Mouse (Mus musculus) brain, adult 2 months (tissue): ENCODE measurements at regions not wholly inside any gene's neighbourhood (a gene's known extent, or its start where the extent isn't known, plus 50 kb on each side); places are given as distances from the start of the nearest gene placed in this dataset.

Experiments
- DNase-seq: peaks from one replicate; pipeline ENCODE4 v3.0.0; 2011; ENCODE audit warnings: low read depth, low spot score

- peak; percentile 60 for DNase-seq
These were observed 190.0 kb upstream of the Tbx3 start for GRCm38 (mm10) chr5:119480191-119481190.

- no peak for DNase-seq
These were observed 186.8 kb upstream of the Tbx3 start for GRCm38 (mm10) chr5:119483706-119484105.

DNA sequence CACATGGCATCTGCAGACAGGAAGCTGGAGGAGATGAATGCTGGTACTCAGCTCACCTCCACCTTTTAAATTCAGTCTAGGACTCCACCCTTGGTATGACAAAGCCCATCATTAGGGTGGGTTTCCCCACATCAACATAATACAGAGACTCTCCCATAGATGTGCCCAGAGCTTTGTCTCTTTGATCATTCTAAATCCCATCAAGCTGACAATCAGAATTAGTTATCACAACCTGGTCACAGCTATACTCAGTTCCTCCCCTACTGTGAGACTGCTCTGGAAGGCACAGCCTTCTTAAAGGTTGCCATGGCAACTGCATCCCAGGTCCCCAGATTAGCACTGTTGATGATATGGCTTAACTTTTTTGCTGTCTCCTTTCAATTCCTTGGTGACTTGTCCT is 184.3 kb upstream of the Tbx3 start:
- peak; percentile 21 for DNase-seq

DNA sequence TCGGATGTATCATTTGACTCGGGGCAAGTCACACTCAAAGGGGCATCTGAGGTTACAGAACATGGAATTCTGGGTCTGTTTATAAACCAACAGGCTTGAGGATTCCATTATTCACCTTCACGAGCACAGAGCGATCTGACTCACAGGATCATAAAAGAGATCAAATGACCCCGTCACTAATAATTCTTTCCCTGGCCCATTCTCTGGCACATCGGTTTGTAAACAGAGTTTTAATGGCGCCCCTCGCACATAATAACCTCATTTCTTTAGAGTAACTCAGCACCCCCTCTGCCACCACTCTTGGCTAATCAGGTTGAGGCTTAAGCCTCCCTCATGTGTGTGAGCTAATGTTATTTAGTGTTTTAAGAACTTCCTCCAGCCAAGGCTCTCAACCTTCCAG is 183.3 kb upstream of the Tbx3 start:
- no peak for DNase-seq

DNA sequence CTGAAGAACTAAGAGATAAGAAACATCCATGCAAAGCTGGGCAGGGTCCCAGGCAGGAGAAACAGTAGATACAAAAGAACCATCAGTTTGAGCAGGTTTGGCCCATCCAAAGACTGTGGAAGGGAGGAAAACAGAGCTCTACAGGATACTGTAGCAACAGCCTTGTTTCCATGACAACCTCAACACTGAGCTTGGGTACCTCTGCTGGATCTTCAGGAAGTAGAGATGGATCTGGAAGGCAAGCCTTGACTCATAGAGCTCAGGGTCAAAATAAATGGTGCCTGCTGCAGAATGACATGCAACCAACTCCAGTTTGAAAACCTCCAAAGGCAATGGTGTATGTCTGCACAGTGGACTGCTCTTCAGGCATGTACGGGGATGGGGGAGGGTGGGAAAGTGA is 173.0 kb upstream of the Tbx3 start:
- DNase-seq, result peak; percentile 59

- DNase-seq, result no peak
These were observed 172.0 kb upstream of the Tbx3 start for GRCm38 (mm10) chr5:119498431-119498830.

DNA sequence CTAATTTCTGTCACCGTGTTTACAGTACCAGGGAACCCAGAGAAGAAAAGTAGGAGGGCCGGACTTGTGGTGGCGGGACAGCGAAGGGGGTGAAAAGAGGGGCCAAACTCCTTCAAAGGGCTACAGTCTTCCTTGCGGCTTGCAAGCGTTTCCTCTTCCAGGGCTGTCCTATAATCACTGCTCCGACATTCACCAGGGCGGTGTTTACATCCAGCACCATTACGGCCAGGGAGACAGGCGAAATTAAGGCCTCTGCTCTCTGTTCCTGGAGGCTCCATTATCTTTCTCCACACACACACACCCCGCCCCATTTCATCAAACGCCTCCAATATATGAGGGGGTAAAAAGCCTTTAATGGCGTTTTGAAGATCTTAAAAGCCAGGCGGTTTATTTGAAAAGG is 162.8 kb upstream of the Tbx3 start:
- DNase-seq, result no peak

DNA sequence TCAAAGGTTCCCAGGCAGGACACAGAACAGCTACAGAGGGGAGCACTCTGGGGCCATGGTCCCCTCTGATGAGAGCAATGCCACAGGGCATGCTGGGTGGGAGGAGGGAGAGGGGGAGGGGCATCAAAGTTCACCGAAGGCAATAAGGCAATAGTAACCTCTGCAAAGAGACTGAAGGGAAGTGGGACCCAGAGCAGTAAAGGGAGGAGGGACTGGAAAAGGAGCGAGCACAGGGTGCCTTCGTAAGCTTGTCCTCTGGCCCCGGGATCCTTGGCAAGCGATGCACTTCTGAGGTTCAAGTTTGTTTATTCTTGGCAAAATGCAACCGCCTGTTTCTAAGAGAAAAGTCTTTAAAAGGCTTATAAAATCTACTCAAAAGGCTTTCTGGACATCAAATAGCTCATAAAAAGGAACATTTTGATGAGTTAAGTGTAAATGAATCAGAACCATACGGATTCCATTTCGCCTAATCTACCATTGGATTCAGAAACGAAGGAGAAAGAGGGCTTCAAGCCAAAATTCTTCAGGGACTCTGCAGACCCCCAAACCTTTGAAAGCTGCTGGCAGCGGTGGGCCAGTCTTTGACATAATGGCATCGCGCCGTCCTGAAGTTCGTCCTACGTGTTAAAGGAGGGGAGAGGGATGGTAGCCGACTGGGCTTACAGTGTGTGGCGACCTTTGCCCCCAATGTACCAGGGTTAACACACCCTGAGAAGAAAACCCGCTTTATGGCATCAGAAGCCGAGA is 151.8 kb upstream of the Tbx3 start:
- no peak for DNase-seq

- DNase-seq, result no peak
These were observed 146.3 kb upstream of the Tbx3 start for GRCm38 (mm10) chr5:119524171-119524570.

- no peak for DNase-seq
These were observed 144.5 kb upstream of the Tbx3 start for GRCm38 (mm10) chr5:119525960-119526359.

DNA sequence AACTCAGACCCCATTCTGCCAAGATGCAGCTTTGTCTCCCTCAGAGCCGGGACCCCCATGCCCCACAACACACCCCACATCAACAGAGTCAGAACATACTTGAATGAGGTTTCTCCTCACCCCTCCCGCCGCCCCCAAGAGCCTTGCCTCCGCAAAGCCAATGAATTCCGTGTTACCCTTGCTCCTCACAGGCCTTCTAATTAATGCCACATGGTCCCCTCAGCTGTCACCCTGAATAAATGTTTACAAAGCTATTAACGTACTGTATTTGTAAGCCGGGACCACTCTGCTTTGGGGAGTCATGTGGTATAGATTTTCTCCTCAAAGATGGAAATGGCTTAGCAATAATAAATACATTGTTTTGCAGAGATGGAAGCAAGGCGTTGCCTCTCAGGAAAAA is 140.5 kb upstream of the Tbx3 start:
- DNase-seq, result no peak

- no peak for DNase-seq
These were observed 135.5 kb upstream of the Tbx3 start for GRCm38 (mm10) chr5:119534946-119535345.

GRCm38 (mm10) chr5:119542836-119543235 is 127.6 kb upstream of the Tbx3 start:
- no peak for DNase-seq

DNA sequence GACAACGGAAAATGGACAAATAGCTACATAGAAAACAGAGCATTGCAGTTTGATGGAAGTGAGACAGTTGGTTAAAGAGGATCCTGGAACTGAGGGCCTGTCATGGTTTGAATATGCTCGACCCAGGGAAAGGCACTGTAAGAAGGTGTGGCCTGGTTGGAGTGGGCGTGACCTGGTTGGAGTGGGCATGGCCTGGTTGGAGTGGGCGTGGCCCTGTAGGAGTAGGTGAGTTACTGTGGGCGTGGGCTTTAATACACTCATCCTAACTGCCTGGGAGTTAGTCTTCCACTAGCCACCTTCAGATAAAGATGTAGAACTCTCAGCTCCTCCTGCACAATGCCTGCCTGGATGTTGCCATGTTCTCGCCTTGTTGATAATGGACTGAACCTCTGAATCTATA is 126.8 kb upstream of the Tbx3 start:
- DNase-seq, result no peak

DNA sequence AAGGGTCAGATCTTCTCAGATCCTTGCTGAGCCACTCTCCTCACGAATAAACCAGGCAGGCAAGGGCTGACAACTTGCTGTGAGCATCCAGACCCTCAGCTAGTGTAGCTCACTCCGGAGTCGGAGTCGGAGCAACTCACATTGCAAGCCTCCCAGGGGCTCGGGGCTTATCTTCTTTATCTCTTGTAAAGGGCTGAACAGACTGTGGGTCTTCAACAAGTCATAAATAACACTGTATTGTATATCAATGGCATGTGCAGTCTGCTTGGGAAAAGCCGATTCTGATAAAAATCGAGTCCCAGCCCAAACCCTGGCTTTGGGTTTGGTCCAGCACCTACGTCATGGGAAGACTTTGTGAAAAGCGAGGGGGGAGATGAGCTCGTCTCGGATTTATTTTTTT is 125.8 kb upstream of the Tbx3 start:
- DNase-seq, result no peak

DNA sequence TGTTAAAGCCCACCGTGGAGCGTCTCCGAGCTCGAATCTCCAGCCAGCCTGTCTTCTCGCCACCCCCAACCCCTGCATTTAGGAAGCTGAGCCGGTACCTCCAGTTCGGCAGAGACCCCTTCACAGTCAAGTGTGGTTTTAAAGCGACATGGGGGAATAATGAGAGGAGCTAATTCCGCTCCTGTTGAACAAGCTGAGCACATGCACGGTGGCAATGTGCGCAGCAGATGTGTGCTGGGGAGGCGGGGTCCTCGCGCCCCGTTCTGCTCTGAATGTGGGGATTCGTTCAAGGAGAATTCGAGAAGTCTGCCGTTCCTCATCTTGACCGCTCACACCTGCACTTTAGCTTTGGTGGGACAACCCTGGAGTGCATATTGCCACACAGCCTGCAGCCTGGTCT is 123.4 kb upstream of the Tbx3 start:
- DNase-seq, result no peak

DNA sequence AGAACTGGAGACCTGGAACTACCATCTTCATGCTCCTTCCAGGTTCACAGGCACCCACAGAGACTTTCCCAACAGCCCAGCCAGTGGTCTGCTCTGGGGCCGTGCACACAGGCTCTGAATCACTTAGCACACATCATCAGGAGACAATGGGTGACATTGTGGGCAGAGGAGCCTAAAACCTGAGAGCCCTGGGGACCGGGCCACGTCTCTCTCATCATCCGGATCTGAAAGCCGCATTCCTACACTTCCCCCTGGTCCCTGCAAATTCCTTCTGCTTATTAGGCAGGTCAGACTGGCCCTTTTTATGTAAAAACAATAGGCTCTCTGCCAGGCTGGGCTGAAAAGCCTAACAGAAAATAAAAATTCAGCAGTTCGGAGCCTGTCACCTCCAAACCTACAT is 119.6 kb upstream of the Tbx3 start:
- no peak for DNase-seq

GRCm38 (mm10) chr5:119553469-119553868 is 117.0 kb upstream of the Tbx3 start:
- peak; percentile 58 for DNase-seq

- peak; percentile 6 for DNase-seq
These were observed 113.4 kb upstream of the Tbx3 start for GRCm38 (mm10) chr5:119557071-119557470.

- DNase-seq, result peak; percentile 4
These were observed 110.8 kb upstream of the Tbx3 start for GRCm38 (mm10) chr5:119559696-119560095.

- no peak for DNase-seq
These were observed 110.1 kb upstream of the Tbx3 start for GRCm38 (mm10) chr5:119560392-119560791.

GRCm38 (mm10) chr5:119561531-119561930 is 108.9 kb upstream of the Tbx3 start:
- no peak for DNase-seq
